Mouse (Mus musculus) liver, embryonic 16.5 days (tissue): Measurements from ENCODE around the gene Dnaic2. TPM values are rescaled to one million over a fixed set of nuclear protein-coding genes. Genes with fewer than 3 reads are reported as not detected.
A peak's percentile ranks its signal among the peaks of the same experiment; 100 is the strongest.

Source experiments
- ATAC-seq: fragments of 200-750 bp; cut with Nextera tagmentation; 2 replicates; pipeline ENCODE4 v1.8.0; 2017; ENCODE audit warnings: low read depth, mild to moderate bottlenecking, moderate number of reproducible peaks, moderate library complexity
- H3K27ac ChIP-seq: fragments of 300-500 bp; sonication (generic); 2 replicates; pipeline ENCODE4 v1.5.1; 2014; ENCODE audit warnings: mild to moderate bottlenecking, low read length
- H3K27me3 ChIP-seq: fragments of 300-500 bp; sonication (generic); 2 replicates; pipeline ENCODE4 v1.6.1; 2014; ENCODE audit warnings: low read depth, low read length, mixed read lengths; ENCODE audit not compliant: control insufficient read depth, insufficient read depth
- H3K36me3 ChIP-seq: fragments of 300-500 bp; sonication (generic); 2 replicates; pipeline ENCODE4 v1.6.1; 2014; ENCODE audit warnings: mild to moderate bottlenecking; ENCODE audit not compliant: control insufficient read depth, insufficient read depth
- H3K4me1 ChIP-seq: fragments of 300-500 bp; sonication (generic); 2 replicates; pipeline ENCODE4 v1.6.1; 2014; ENCODE audit warnings: low read depth, low read length, mixed read lengths; ENCODE audit not compliant: control insufficient read depth
- H3K4me2 ChIP-seq: fragments of 300-500 bp; sonication (generic); 2 replicates; pipeline ENCODE4 v1.6.1; 2014; ENCODE audit warnings: low read depth, low read length, mixed read lengths
- H3K4me3 ChIP-seq: fragments of 300-500 bp; sonication (generic); 2 replicates; pipeline ENCODE4 v1.5.1; 2014; ENCODE audit warnings: low read depth, mild to moderate bottlenecking, low read length
- H3K9ac ChIP-seq: fragments of 300-500 bp; sonication (generic); 2 replicates; pipeline ENCODE4 v1.6.1; 2014; ENCODE audit warnings: low read depth, low read length
- H3K9me3 ChIP-seq: fragments of 300-500 bp; sonication (generic); replicated peaks from 2 replicates; pipeline ENCODE4 v1.6.1; 2016; ENCODE audit warnings: low read length; ENCODE audit not compliant: control insufficient read depth
- WGBS: fragments of 180-500 bp; shearing (Covaris S2); extraction: QIAGEN DNeasy Blood & Tissue Kit; methylation state at CpG from one replicate; pipeline ENCODE4 v1.1.7; 2014; ENCODE audit not compliant: insufficient replicate concordance; 5-methylcytosine and 5-hydroxymethylcytosine counted together
- polyA plus RNA-seq: library from polyadenylated mRNA; unstranded; fragments of >200 nt; fragmentation: Nextera tagmentation; extraction: Ambion mirVana; gene quantifications from 2 replicates; pipeline ENCODE4 v1.2.1, GENCODE M21; 2015

Dnaic2 gene
- polyA plus RNA-seq, 1 experiment from 2014 or later = 1.4 TPM

- Histone ChIP-seq H3K27ac (no peak overlapping the region), H3K4me1 (no peaks in the 10 kb centered on the region), H3K4me2 (no peak overlapping the region), H3K4me3 (no peak overlapping the region), H3K36me3 (no peaks in the 10 kb centered on the region), H3K9ac (no peak overlapping the region), H3K27me3 (no peaks in the 10 kb centered on the region), H3K9me3 (no peaks in the 10 kb centered on the region)
- 78% methylated on average over 6 of the region's 6 CpGs for WGBS
- ATAC-seq = no peak
Measured at GRCm38 (mm10) chr11:114714526-114714925, 12.7 kb upstream of the Dnaic2 start.

DNA sequence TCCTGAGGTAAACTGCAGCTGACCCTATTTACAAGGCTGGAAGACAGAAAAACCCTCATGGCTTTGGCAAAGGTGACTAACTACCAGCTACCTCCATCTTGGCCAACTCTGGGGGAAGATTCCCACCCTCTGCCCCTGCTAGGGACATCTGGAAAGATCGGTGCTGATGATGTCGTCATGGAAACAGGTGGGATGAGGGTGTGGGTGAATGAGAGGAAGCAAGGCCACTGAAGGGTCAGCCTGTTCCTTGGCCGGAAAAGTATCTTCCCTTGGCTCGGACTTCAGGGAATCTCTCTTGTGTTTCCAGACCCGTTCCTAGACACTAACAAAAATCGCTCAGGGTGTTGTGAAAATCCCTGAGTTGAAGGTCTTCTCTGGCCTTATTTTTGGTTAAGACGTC, 11.7 kb upstream of the Dnaic2 start:
- Histone ChIP-seq H3K9ac (no peak overlapping the region), H3K36me3 (no peaks in the 10 kb centered on the region), H3K9me3 (no peaks in the 10 kb centered on the region), H3K4me3 (no peak overlapping the region), H3K27me3 (no peaks in the 10 kb centered on the region), H3K4me2 (no peak overlapping the region), H3K27ac (no peak overlapping the region), H3K4me1 (no peaks in the 10 kb centered on the region)
- ATAC-seq = no peak
- 57% methylated on average over 7 of the region's 7 CpGs for WGBS

- ATAC-seq = peak; percentile 54
- no peaks in the 10 kb centered on the region for H3K27me3 ChIP-seq
- WGBS = 68% methylated on average over 10 of the region's 10 CpGs
Measured at GRCm38 (mm10) chr11:114720535-114720934, 6.7 kb upstream of the Dnaic2 start.

GRCm38 (mm10) chr11:114722438-114722837, 4.8 kb upstream of the Dnaic2 start:
- no peak overlapping the region for H3K9ac ChIP-seq
- H3K4me2 ChIP-seq = no peak overlapping the region
- H3K36me3 ChIP-seq = no peaks in the 10 kb centered on the region
- no peaks in the 10 kb centered on the region; the same call in 1 of the 2 replicates for H3K27me3 ChIP-seq
- no peak overlapping the region for H3K4me3 ChIP-seq
- no peak overlapping the region for H3K27ac ChIP-seq
- 53% methylated on average over 8 of the region's 8 CpGs for WGBS
- H3K9me3 ChIP-seq = no peaks in the 10 kb centered on the region
- no peak for ATAC-seq
- no peaks in the 10 kb centered on the region for H3K4me1 ChIP-seq

More at GRCm38 (mm10) chr11:114720535-114720934, 6.7 kb upstream of the Dnaic2 start:
- no peaks in the 10 kb centered on the region for H3K9me3 ChIP-seq
- H3K4me1 ChIP-seq = no peaks in the 10 kb centered on the region
- no peak overlapping the region for H3K4me2 ChIP-seq
- H3K9ac ChIP-seq = no peak overlapping the region
- no peaks in the 10 kb centered on the region for H3K36me3 ChIP-seq
- no peak overlapping the region for H3K4me3 ChIP-seq
- no peak overlapping the region for H3K27ac ChIP-seq

DNA sequence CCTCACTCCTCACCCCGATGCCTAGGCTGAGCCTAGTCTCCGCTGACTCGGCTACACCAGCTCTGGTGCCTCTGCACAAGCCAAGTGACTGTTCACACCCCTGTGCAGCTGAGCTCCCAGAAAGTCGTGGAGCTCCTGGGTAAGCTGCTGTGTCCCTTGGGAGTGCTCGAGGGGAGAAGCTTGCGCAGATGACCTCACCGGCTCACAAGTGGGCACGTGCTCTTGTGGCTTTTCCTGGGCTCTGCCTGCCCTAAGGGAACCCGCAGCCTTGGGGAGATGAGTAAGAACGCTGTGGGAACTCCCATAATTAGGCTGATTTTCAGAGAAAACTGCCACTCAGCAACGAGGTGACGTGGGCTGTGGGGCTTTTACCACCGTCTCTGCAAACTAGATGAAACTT, 4.2 kb upstream of the Dnaic2 start:
- no peak overlapping the region for H3K4me3 ChIP-seq
- H3K36me3 ChIP-seq = no peaks in the 10 kb centered on the region
- H3K27ac ChIP-seq = no peak overlapping the region
- no peak overlapping the region for H3K4me2 ChIP-seq
- 61% methylated on average over 13 of the region's 13 CpGs for WGBS
- no peaks in the 10 kb centered on the region for H3K4me1 ChIP-seq
- ATAC-seq = no peak
- H3K27me3 ChIP-seq = no peaks in the 10 kb centered on the region; the same call in 1 of the 2 replicates
- no peak overlapping the region for H3K9ac ChIP-seq
- H3K9me3 ChIP-seq = no peaks in the 10 kb centered on the region

- Histone ChIP-seq H3K27ac (no peak overlapping the region), H3K9me3 (no peaks in the 10 kb centered on the region), H3K9ac (no peak overlapping the region), H3K27me3 (no peaks in the 10 kb centered on the region; the same call in 1 of the 2 replicates), H3K4me2 (no peak overlapping the region), H3K4me3 (no peak overlapping the region), H3K36me3 (no peaks in the 10 kb centered on the region), H3K4me1 (no peaks in the 10 kb centered on the region)
- WGBS = 40% methylated on average over 11 of the region's 11 CpGs
- peak; percentile 37 for ATAC-seq
Measured at GRCm38 (mm10) chr11:114724787-114725590, 2.2 kb upstream of the Dnaic2 start.

DNA sequence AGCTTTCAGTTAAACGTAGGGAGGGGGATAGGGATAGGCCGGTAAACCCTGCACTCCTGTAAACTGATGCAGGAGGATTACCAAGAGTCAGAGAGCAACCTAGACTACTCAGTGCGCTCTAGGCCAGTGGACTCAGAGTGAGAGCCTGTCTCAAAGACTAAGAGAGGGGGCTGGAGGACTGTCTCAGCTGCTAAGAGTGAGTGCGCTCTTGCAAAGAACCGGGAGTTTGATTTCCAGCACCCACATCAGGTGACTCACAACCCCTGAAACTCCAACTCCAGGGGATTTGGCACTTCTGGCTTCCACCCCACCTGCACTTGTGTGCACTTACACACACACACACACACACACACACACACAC, 598 bp downstream of the Dnaic2 start:
- Histone ChIP-seq H3K9ac (no peak overlapping the region), H3K36me3 (no peaks in the 10 kb centered on the region), H3K4me1 (no peaks in the 10 kb centered on the region), H3K4me3 (no peak overlapping the region), H3K4me2 (peak overlapping the region; percentile 47; the same call in 1 of the 2 replicates), H3K9me3 (no peaks in the 10 kb centered on the region), H3K27me3 (no peaks in the 10 kb centered on the region; the same call in 1 of the 2 replicates), H3K27ac (no peak overlapping the region)
- 32% methylated on average over 5 of the region's 5 CpGs for WGBS
- no peak for ATAC-seq

DNA sequence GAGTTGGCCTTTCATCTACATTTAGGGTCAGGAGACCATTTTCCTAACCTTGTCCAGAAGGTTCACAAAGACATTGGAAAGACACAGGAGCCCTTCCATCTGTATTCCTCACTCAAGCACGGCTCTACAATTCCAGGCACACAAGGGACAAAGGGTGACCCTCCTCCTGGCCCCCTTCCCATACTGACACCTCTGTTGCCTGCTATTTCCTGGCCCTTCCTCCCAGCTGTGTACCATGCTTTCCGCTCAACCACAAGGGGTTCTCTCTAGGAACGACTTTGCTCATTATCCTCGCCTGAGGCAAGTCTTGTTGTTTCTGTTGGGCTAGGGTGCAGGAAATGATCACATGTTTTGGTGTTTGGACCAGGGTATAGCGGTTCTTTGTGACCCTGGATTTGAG, 1.1 kb downstream of the Dnaic2 start:
- no peak for ATAC-seq
- H3K4me3 ChIP-seq = no peak overlapping the region
- no peak overlapping the region for H3K4me2 ChIP-seq
- H3K36me3 ChIP-seq = no peaks in the 10 kb centered on the region
- no peak overlapping the region for H3K9ac ChIP-seq
- no peaks in the 10 kb centered on the region for H3K4me1 ChIP-seq
- WGBS = 25% methylated on average over 5 of the region's 5 CpGs
- H3K9me3 ChIP-seq = no peaks in the 10 kb centered on the region
- no peaks in the 10 kb centered on the region; the same call in 1 of the 2 replicates for H3K27me3 ChIP-seq
- no peak overlapping the region for H3K27ac ChIP-seq

GRCm38 (mm10) chr11:114729832-114730363, 2.7 kb downstream of the Dnaic2 start:
- Histone ChIP-seq H3K4me1 (no peaks in the 10 kb centered on the region), H3K9ac (no peak overlapping the region), H3K27me3 (no peaks in the 10 kb centered on the region; the same call in 1 of the 2 replicates), H3K9me3 (no peaks in the 10 kb centered on the region), H3K27ac (no peak overlapping the region), H3K4me2 (no peak overlapping the region), H3K36me3 (no peaks in the 10 kb centered on the region), H3K4me3 (no peak overlapping the region)
- WGBS = 46% methylated on average over 6 of the region's 6 CpGs
- ATAC-seq = no peak
